Mouse (Mus musculus) spleen, embryonic (tissue): ENCODE data around the gene Gm17535.
"Not testable (repeated sequence)": the region's sequence is repeated elsewhere in the genome, so short reads cannot be mapped to it uniquely, and the experiment has no call there.

Experiments
- CTCF ChIA-PET: fragments of 350-600 bp; sonication (Branson Sonifier 250); formaldehyde crosslinking; loops from one replicate; lab custom pipeline; 2022; lab: Charles Lee

The Gm17535 gene

GRCm38 (mm10) chr9:3034299-3034698 is at the start of gene Gm17535:
Gene Gm17535, plus strand, starts transcription at chr9:3034599.
- CTCF ChIA-PET = not testable (repeated sequence)

- CTCF ChIA-PET = not testable (repeated sequence)
Measured at GRCm38 (mm10) chr9:3000445-3000972, 33.9 kb upstream of the Gm17535 start, which contains the start of gene Gm10722. Gene Gm10722, plus strand, starts transcription at chr9:3000922.

DNA sequence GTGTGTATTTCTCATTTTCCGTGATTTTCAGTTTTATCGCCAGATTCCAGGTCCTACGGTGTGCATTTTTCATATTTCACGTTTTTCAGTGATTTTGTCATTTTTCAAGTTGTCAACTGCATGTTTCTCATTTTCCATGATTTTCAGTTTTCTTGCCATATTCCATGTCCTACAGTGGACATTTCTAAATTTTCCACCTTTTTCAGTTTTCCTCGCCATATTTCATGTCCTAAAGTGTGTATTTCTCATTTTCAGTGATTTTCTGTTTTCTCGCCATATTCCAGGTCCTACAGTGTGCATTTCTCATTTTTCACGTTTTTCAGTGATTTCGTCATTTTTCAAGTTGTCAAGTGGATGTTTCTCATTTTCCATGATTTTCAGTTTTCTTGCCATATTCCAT is 33.4 kb upstream of the Gm17535 start:
- CTCF ChIA-PET = not testable (repeated sequence)

GRCm38 (mm10) chr9:3001948-3002659 is 32.3 kb upstream of the Gm17535 start:
- CTCF ChIA-PET = not testable (repeated sequence)

DNA sequence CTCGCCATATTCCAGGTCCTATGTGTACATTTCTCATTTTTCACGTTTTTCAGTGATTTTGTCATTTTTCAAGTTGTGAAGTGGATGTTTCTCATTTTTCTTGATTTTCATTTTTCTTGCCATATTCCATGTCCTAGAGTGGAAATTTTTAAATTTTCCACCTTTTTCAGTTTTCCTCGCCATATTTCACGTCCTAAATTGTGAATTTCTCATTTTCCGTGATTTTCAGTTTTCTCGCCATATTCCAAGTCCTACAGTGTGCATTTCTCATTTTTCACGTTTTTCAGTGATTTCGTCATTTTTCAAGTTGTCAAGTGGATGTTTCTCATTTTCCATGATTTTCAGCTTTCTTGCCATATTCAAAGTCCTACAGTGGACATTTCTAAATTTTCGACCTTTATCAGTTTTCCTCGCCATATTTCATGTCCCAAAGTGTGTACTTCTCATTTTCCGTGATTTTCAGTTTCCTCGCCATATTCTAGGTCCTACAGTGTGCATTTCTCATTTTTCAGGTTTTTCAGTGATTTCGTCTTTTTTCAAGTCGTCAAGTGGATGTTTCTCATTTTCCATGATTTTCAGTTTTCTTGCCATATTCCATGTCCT is 31.5 kb upstream of the Gm17535 start, which contains the start of gene Gm11168:
TSS of gene Gm11168 (plus strand) at position 553 of the 603 bp plus-strand sequence.
- CTCF ChIA-PET = not testable (repeated sequence)

DNA sequence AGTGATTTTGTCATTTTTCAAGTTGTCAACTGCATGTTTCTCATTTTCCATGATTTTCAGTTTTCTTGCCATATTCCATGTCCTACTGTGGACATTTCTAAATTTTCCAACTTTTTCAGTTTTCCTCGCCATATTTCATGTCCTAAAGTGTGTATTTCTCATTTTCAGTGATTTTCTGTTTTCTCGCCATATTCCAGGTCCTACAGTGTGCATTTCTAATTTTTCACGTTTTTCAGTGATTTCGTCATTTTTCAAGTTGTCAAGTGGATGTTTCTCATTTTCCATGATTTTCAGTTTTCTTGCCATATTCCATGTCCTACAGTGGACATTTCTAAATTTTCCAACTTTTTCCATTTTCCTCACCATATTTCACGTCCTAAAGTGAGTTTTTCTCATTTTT is 28.2 kb upstream of the Gm17535 start:
- CTCF ChIA-PET = not testable (repeated sequence)

DNA sequence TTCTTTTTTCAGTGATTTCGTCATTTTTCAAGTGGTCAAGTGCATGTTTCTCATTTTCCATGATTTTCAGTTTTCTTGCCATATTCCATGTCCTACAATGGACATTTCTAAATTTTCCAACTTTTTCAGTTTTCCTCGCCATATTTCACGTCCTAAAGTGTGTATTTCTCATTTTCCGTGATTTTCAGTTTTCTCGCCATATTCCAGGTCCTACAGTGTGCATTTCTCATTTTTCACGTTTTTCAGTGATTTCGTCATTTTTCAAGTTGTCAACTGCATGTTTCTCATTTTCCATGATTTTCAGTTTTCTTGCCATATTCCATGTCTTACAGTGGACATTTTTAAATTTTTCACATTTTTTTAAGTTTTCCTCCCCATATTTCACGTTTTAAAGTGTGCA is 27.8 kb upstream of the Gm17535 start:
- CTCF ChIA-PET = not testable (repeated sequence)

- CTCF ChIA-PET = not testable (repeated sequence)
Measured at GRCm38 (mm10) chr9:3007272-3007671, 27.1 kb upstream of the Gm17535 start.

DNA sequence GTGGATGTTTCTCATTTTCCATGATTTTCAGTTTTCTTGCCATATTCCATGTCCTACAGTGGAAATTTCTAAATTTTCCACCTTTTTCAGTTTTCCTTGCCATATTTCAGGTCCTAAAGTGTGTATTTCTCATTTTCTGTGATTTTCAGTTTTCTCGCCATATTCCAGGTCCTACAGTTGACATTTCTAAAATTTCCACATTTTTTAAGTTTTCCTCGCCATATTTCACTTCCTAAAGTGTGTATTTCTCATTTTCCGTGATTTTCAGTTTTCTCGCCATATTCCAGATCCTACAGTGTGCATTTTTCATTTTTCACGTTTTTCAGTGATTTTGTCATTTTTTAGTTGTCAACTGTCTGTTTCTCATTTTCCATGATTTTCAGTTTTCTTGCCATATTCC is 25.1 kb upstream of the Gm17535 start:
- CTCF ChIA-PET = not testable (repeated sequence)

GRCm38 (mm10) chr9:3012054-3012621 is 22.3 kb upstream of the Gm17535 start:
- CTCF ChIA-PET = not testable (repeated sequence)

DNA sequence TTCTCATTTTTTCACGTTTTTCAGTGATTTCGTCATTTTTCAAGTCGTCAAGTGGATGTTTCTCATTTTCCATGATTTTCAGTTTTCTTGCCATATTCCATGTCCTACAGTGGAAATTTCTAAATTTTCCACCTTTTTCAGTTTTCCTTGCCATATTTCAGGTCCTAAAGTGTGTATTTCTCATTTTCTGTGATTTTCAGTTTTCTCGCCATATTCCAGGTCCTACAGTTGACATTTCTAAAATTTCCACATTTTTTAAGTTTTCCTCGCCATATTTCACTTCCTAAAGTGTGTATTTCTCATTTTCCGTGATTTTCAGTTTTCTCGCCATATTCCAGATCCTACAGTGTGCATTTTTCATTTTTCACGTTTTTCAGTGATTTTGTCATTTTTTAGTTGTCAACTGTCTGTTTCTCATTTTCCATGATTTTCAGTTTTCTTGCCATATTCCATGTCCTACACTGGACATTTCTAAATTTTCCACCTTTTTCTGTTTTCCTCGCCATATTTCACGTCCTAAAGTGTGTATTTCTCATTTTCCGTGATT is 21.6 kb upstream of the Gm17535 start, which contains the start of gene Gm10721:
TSS of gene Gm10721 (plus strand) at position 408 of the 547 bp plus-strand sequence.
- CTCF ChIA-PET = not testable (repeated sequence)

DNA sequence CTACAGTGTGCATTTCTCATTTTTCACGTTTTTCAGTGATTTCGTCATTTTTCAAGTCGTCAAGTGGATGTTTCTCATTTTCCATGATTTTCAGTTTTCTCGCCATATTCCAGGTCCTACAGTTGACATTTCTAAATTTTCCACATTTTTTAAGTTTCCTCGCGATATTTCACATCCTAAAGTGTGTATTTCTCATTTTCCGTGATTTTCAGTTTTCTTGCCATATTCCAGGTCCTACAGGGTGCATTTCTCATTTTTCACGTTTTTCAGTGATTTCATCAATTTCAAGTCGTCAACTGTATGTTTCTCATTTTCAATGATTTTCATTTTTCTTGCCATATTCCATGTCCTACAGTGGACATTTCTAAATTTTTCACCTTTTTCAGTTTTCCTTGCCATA is 19.0 kb upstream of the Gm17535 start, which contains the start of gene Gm10720:
TSS of gene Gm10720 (plus strand) at position 301 of the 400 bp plus-strand sequence.
- CTCF ChIA-PET = not testable (repeated sequence)

GRCm38 (mm10) chr9:3015896-3016295 is 18.5 kb upstream of the Gm17535 start:
- CTCF ChIA-PET = not testable (repeated sequence)

- CTCF ChIA-PET = not testable (repeated sequence)
Measured at GRCm38 (mm10) chr9:3017108-3017507, 17.3 kb upstream of the Gm17535 start, which contains the start of gene Gm10719. Gene Gm10719, plus strand, starts transcription at chr9:3017408.

- CTCF ChIA-PET = not testable (repeated sequence)
Measured at GRCm38 (mm10) chr9:3018944-3019343, 15.5 kb upstream of the Gm17535 start.

GRCm38 (mm10) chr9:3019835-3020727 is 14.3 kb upstream of the Gm17535 start:
- CTCF ChIA-PET = not testable (repeated sequence)

- CTCF ChIA-PET = not testable (repeated sequence)
Measured at GRCm38 (mm10) chr9:3022316-3023008, 11.9 kb upstream of the Gm17535 start.

- CTCF ChIA-PET = not testable (repeated sequence)
Measured at GRCm38 (mm10) chr9:3023312-3023984, 11.0 kb upstream of the Gm17535 start, which contains the start of gene Gm10718. Gene Gm10718, plus strand, starts transcription at chr9:3023547.

GRCm38 (mm10) chr9:3023985-3024648 is 10.3 kb upstream of the Gm17535 start:
- CTCF ChIA-PET = not testable (repeated sequence)
